Mouse (Mus musculus) thymus, postnatal 4 days (tissue): ENCODE results near the gene Ywhah.
"Not testable (repeated sequence)": the region's sequence is repeated elsewhere in the genome, so short reads cannot be mapped to it uniquely, and the experiment has no call there.

Experiments used
- DNase-seq: peaks from one replicate; pipeline ENCODE4 v3.0.0; 2021

Ywhah gene

GRCm38 (mm10) chr5:33011132-33012106 is 7.2 kb upstream of the Ywhah start:
- DNase-seq = no peak

DNA sequence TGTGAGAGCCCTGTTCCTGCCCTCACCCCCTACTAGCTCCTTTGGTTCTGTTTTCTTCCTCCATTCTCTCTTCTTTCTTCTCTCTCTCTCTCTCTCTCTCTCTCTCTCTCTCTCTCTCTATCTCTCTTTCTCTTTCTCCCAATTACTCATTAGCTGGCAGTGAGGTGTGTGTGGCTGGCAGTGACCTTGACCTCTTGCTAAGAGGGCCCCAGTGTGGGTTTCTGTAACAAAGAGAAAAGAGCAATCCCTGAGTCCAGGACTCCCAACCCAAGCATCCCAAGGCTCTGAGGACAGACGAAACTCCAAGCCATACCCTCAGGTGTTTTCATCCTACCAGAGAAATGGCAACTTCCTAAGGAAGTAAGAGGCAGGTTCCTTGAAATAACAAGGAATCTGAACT is 4.5 kb upstream of the Ywhah start:
- DNase-seq = no peak

GRCm38 (mm10) chr5:33015579-33015978 is 3.0 kb upstream of the Ywhah start:
- DNase-seq = no peak

DNA sequence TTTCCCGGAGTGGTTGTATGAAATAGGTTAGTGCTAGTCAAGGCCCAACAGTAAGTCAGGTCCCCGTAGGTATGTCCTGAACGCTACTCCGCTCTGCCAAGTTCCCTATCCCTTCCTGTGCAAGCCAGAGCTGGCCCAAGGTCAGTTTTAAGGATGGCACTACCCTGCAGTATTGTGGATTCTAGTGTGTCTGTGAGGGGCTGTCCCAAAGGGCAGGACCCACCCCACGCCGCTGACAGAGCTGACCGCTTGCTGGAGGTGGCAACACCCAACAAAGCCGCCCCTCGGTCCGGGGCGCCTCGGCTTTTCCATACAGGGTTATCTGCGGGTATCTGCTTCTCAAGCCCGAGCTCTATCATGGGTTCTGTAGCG is 441 bp upstream of the Ywhah start:
- no peak for DNase-seq

- no peak for DNase-seq
These were observed 808 bp downstream of the Ywhah start for GRCm38 (mm10) chr5:33019426-33019821.

GRCm38 (mm10) chr5:33021622-33022021 is 3.0 kb downstream of the Ywhah start:
- peak; percentile 57 for DNase-seq

DNA sequence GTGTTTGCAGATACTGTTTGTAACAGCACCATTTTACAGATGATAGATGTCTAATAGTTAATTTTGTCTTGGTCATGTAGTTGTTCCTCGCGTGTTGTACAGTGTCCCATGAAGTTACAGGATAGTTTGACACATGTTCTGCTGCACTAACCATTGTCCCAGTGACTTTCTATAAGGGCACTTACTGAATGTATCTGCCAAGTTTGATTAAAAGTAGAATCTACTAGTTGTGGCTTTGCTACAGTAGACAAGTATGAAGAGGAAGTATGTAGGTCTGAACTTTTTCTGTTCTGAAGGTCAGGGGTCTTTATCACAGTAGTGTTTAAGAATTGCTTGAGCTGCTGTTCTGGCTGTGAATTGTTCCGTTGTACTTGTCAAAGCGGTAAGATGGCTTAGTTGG is 4.7 kb downstream of the Ywhah start:
- DNase-seq = no peak

- no peak for DNase-seq
These were observed 5.9 kb downstream of the Ywhah start for GRCm38 (mm10) chr5:33024474-33024873.

- DNase-seq = no peak
These were observed 10.0 kb downstream of the Ywhah start for GRCm38 (mm10) chr5:33028656-33029055.

- DNase-seq = no peak
These were observed 12.0 kb downstream of the Ywhah start for GRCm38 (mm10) chr5:33030425-33031175.

GRCm38 (mm10) chr5:33032036-33032773 is 13.6 kb downstream of the Ywhah start:
- DNase-seq = no peak

DNA sequence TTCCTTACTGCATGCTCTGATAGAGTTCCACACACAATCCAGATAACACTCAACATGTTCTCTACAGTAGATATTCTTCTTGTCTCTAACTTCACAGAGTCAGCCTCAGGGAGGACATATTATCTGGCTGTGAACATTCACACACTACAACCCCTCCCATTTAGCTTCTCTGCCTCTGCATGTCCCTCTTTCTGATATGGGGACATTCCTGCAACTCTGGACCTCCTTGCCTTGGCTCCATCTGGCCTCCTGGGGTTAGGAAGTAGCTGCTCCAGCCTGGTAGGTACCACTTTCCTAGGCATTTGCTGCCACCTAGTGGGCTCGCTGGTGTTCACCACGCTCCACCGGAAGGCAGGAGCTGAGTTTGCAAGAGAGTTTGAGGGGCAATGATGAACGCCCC is 14.5 kb downstream of the Ywhah start:
- DNase-seq = peak; percentile 90

- not testable (repeated sequence) for DNase-seq
These were observed 15.0 kb downstream of the Ywhah start for GRCm38 (mm10) chr5:33033633-33034032.

DNA sequence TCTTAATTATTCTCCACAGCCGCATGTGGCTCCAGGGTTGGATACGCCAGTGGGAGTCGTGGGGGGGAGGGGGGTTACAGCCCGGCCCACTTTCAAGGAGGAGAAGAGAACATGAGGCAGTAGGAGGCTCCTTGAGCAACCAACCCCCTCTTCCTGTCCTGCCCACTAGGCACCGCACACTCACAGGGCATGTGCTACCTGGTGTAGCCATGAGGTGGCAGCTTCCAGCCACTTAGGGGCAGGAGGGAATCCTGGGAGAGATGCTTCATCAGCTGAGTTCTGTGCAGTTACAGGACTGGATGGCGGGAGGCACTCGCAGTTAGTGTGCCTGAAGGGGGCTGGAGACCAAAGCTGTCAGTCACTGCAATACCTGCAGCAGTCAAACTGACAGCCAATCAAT is 15.5 kb downstream of the Ywhah start:
- DNase-seq = peak; percentile 67

DNA sequence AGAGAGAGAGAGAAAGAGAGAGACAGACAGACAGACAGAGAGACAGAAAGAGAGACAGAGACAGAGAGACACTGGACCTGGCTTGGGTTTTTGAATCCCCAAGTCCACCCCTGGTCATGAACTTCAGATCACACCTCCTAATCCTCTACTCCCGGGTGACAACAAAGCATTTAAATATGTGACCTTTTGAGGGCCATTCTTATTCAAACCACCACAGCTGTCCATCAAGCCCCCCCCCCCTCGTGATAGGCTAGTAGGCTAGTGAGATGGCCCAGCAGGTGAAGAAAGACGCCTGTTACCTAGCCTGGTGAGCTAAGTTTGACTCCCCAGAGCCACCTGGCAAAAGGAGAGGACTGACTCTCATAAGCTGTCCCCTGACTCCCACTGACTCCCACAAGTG is 16.3 kb downstream of the Ywhah start:
- no peak for DNase-seq

DNA sequence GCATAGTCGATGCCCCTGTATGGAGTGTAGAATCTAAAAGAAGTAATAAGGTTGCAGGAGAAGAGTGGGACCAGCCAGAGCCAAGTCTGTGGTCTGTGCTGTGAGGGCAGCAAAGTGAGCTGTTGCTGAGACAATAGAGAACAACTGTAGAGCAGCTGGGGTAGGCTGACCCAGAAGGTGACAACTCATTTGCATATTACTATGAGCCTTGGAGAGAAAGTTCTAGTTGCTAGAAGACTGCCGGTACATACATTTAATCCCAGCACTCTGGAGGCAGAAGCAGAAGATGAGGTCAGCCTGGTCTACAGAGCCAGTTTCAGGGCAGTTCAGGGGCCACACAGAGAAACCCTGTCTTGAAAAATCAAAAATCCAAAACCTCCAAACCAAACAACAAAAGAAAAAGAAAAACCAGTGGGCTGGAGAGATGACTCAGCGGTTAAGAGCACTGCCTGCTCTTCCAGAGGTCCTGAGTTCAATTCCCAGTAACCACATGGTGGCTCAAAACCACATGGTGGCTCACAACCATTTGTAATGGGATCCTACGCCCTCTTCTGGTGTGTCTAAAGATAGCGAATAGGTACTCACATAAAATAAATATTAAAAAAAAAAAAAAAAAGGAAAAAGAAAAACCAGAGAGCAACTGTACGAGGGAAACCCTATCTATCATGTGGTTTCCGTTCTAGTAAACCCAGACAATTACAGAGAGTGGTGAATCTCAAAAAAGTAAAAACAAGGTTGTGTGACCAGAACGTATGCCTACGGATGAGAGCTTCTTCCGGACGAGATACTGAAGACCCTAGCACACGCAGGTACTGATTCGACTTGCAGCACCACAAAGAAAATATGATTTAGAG is 20.3 kb downstream of the Ywhah start:
- DNase-seq = no peak

DNA sequence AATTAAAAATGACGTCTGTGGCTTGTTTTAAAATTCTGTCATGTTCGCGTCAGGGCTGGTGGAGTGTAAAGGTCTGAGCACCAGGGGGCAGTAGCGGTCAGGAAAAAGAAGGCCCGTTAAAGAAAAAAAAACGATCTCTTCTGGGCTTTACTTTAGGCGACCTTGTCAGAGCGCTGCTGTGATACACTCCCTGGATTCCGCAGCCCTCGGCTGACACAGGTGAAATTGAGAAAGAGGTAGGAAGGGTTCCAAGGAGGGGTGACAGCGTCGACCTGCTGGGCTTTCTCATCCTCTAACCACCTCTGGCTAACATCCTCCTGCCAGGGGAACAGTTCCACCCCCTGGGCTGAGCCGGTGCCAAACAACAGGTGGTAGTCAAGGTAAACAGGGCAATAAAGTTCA is 20.9 kb downstream of the Ywhah start:
- peak; percentile 89 for DNase-seq

- not testable (repeated sequence) for DNase-seq
These were observed 22.1 kb downstream of the Ywhah start for GRCm38 (mm10) chr5:33040735-33041134.

GRCm38 (mm10) chr5:33043397-33043796 is 24.8 kb downstream of the Ywhah start:
- DNase-seq = no peak

DNA sequence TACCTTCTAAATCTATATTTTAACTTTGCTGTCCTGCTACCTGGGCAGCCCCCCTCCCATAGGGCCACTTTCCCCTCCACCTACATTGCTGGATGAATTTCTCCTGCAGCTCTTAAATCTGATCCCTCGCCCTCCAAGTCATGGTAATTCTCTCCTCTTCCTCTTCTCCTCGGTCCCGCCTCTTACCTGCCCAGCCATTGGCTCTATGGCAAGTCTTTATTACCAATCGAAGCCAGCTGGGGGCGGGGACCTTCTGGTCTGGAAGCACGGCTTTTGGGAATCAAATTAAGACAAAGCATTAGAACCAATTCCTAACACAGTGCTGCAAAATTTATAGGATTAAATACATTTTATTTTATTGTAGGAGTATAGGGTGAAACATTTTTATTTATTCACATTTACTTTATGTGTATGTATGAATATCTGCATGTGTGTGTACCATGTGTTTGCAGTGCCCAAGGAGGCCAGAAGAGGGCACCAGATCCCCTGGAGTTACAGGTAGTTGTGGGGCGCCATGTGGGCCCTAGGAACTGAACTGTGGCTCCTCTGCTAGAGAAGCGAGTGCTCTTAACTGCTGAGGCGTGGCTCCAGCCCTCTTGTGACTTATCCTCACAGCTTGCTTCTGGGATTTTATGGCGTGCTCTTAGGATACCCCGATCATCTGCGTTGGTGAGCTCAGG is 26.2 kb downstream of the Ywhah start:
- DNase-seq = no peak

DNA sequence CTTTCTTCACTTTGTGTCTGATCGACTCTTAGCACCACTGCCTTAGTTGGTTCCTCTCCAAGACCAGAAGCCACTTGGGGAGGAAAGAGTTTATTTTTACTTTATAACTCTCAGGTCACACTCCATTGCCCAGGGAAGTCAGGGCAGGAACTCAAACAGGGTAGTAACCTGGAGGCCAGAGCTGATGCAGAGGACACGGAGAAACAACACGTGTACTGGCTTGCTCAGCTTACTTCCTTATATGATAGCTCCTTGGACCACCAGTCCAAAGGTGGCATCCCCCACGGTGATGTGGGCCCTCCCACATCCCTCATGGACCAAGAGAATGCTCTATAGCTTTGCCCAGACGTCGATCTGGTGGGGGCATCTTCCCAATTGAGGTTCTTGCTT is 26.7 kb downstream of the Ywhah start:
- DNase-seq = no peak
